Mouse (Mus musculus) spleen, postnatal 14 days (tissue): Measurements from ENCODE around the gene Hist1h2bc.

ENCODE experiments used
- DNase-seq, 2 experiments: peaks; one replicate each; pipeline ENCODE4 v3.0.0; 2021 to 2022; ENCODE audit warnings: low spot score in 2 of 2

Hist1h2bc gene

GRCm38 (mm10) chr13:23737091-23737490, 53.1 kb downstream of the Hist1h2bc start:
- DNase-seq: no peak

- DNase-seq: no peak
Observed at GRCm38 (mm10) chr13:23738041-23738440, 54.0 kb downstream of the Hist1h2bc start.

GRCm38 (mm10) chr13:23738677-23739068, 54.7 kb downstream of the Hist1h2bc start, which contains the start of gene Hist1h1c:
Gene Hist1h1c, plus strand, starts transcription at chr13:23738808.
- DNase-seq: peak; percentile 94 to 98

GRCm38 (mm10) chr13:23739069-23739921, 55.3 kb downstream of the Hist1h2bc start:
- peak; percentile 85 to 90 for DNase-seq

GRCm38 (mm10) chr13:23739922-23740252, 55.9 kb downstream of the Hist1h2bc start:
- DNase-seq: no peak

- no peak for DNase-seq
Observed at GRCm38 (mm10) chr13:23740256-23740840, 56.3 kb downstream of the Hist1h2bc start.

- DNase-seq: no peak
Observed at GRCm38 (mm10) chr13:23740910-23741309, 56.9 kb downstream of the Hist1h2bc start.

- no peak for DNase-seq
Observed at GRCm38 (mm10) chr13:23742007-23742406, 58.0 kb downstream of the Hist1h2bc start.
